Mouse (Mus musculus): ENCODE results near the gene Comt. TPM values are rescaled to one million over a fixed set of nuclear protein-coding genes. Genes with fewer than 3 reads are reported as not detected.

The Comt gene
- polyA plus RNA-seq, 1 experiment from 2014 or later = 107 TPM

DNA sequence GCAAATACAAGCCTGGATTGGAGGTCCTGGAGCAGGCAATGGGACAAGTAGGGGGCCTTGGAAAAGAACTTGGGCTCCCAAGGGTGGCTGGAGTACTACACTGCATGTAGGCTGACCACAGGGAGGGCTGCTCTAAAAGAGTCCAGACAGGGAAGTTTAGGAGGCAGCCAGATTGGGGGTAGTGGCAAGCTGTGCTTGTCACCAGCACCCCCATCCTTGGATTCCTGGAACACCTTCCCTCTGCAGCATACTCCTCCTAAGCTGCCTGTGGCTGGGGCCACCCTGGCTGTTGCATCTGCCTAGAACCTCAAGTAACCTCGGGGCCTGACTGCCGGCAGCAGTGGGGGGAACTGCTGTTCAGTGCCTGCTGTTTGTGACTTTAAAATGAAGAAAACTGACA is 20.8 kb downstream of the Comt start:
- Histone ChIP-seq H3K9me3 (no peaks in the 10 kb centered on the region), H3K4me2 (no peak overlapping the region), H3K27me3 (replicated peaks) (no peaks in the 10 kb centered on the region), H3K27ac (peak overlapping the region; percentile 30; the same call in 1 of the 2 replicates), H3K4me1 (peaks cover 17% of the 10 kb centered on the region), H3K9ac (no peak overlapping the region), H3K4me3 (no peak overlapping the region), H3K36me3 (replicated peaks) (peaks cover 36% of the 10 kb centered on the region)
- no peak for ATAC-seq (replicated peaks)
- WGBS = 56% methylated on average over 2 of the region's 2 CpGs

- Histone ChIP-seq H3K27ac (peak overlapping the region; percentile 30; the same call in 1 of the 2 replicates), H3K4me3 (no peak overlapping the region), H3K9me3 (no peaks in the 10 kb centered on the region), H3K4me1 (peaks cover 21% of the 10 kb centered on the region), H3K9ac (no peak overlapping the region; the same call in 1 of the 2 replicates), H3K36me3 (replicated peaks) (peaks cover 36% of the 10 kb centered on the region), H3K27me3 (replicated peaks) (no peaks in the 10 kb centered on the region), H3K4me2 (no peak overlapping the region)
- ATAC-seq (replicated peaks) = no peak
- WGBS = 84% methylated on average over 13 of the region's 13 CpGs
Observed at GRCm38 (mm10) chr16:18405091-18405854, 21.4 kb downstream of the Comt start.

DNA sequence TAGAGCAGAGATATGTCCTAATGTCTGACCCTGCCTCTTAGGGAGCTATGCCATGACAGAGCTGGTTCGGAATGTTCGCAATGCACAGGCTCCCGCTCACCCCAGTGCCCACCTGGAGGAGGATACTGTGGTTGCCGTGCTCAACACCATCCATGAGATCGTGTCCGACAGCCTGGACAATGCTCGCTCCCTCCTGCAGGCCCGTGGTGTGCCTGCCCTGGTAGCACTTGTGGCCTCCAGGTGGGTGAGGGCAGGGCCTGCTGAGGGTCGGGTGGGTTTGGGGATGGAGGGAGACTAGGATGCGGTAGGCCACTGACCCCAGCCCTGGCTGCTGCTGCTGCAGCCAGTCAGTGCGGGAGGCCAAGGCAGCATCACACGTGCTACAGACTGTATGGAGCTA is 23.4 kb downstream of the Comt start:
- no peaks in the 10 kb centered on the region for H3K27me3 ChIP-seq (replicated peaks)
- H3K4me3 ChIP-seq = no peak overlapping the region
- peaks cover 41% of the 10 kb centered on the region for H3K36me3 ChIP-seq (replicated peaks)
- no peak overlapping the region for H3K27ac ChIP-seq
- no peak for ATAC-seq (replicated peaks)
- H3K4me2 ChIP-seq = no peak overlapping the region
- no peak overlapping the region for H3K9ac ChIP-seq
- 92% methylated on average over 12 of the region's 12 CpGs for WGBS
- H3K9me3 ChIP-seq = no peaks in the 10 kb centered on the region
- H3K4me1 ChIP-seq = peaks cover 32% of the 10 kb centered on the region

- no peak overlapping the region for H3K4me3 ChIP-seq
- H3K27ac ChIP-seq = peak overlapping the region; percentile 72
- WGBS = 6% methylated on average over 7 of the region's 7 CpGs
- H3K9me3 ChIP-seq = no peaks in the 10 kb centered on the region
- no peak overlapping the region for H3K4me2 ChIP-seq
- H3K36me3 ChIP-seq (replicated peaks) = peaks cover 47% of the 10 kb centered on the region
- H3K9ac ChIP-seq = no peak overlapping the region
- no peaks in the 10 kb centered on the region for H3K27me3 ChIP-seq (replicated peaks)
- peaks cover 41% of the 10 kb centered on the region for H3K4me1 ChIP-seq
- ATAC-seq (replicated peaks) = peak; percentile 82
Observed at GRCm38 (mm10) chr16:18400472-18401216, 26.0 kb downstream of the Comt start.

DNA sequence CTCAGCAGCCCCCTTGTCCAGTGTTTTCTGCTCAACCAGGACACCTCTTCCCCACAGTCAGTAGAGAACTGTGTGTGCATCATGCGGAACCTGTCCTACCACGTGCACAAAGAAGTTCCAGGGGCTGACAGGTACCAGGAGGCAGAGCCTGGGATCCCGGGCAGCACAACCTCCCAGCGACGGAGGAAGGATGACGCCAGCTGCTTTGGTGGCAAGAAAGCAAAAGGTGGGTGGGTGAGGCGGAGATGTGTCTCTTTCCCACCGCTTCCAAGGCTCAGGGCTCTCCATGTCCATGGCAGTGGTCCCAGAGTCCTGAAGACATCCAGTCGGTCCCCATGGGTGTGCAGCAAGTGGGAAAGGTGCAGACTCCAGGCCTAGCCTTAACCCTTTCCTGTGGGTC is 26.6 kb downstream of the Comt start:
- no peak overlapping the region for H3K4me3 ChIP-seq
- H3K4me1 ChIP-seq = peaks cover 46% of the 10 kb centered on the region
- no peak overlapping the region for H3K4me2 ChIP-seq
- no peak for ATAC-seq (replicated peaks)
- peak overlapping the region; percentile 72 for H3K27ac ChIP-seq
- no peaks in the 10 kb centered on the region for H3K27me3 ChIP-seq (replicated peaks)
- peaks cover 41% of the 10 kb centered on the region for H3K36me3 ChIP-seq (replicated peaks)
- 50% methylated on average over 9 of the region's 9 CpGs for WGBS
- no peaks in the 10 kb centered on the region for H3K9me3 ChIP-seq
- H3K9ac ChIP-seq = no peak overlapping the region

DNA sequence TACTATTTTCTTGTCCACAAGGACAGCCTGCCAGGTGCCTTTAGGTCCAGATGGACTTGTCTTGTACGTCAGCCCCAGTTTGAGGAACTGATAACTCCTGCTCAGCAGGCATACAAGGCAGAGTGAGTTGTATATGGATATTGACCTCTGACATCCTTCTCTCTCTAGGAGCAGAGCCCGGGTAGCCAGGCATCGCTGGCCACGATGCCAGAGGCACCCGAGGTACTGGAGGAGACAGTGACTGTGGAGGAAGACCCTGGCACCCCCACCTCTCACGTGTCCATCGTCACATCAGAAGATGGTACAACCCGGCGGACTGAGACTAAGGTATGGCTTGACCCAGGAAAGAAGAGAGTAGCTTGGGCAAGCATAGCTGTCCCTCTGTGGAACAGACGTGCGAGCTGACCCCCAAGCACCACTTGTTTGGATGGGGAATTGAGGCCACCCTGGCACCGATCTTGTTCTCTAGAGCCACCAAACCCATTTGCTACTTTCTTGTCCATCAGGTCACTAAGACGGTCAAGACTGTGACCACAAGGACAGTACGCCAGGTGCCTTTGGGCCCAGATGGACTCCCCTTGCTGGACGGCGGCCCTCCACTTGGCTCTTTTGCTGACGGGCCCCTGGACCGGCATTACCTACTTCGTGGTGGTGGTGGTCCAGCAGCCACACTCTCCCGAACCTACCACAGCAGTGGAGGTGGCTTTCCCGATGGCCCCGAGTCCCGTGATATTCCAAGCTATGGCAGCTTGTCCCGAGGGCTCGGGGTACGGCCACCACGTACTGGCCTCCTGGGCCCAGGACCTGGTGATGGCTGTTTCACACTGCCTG is 29.6 kb downstream of the Comt start:
- H3K27ac ChIP-seq = 0 out of 2 replicates have a peak overlapping the region, but pooled peaks have one; percentile 71
- no peaks in the 10 kb centered on the region for H3K27me3 ChIP-seq (replicated peaks)
- H3K36me3 ChIP-seq (replicated peaks) = peaks cover 20% of the 10 kb centered on the region
- WGBS = 96% methylated on average over 27 of the region's 27 CpGs
- no peak overlapping the region for H3K4me2 ChIP-seq
- no peaks in the 10 kb centered on the region for H3K9me3 ChIP-seq
- H3K4me3 ChIP-seq = no peak overlapping the region
- no peak overlapping the region for H3K9ac ChIP-seq
- ATAC-seq (replicated peaks) = no peak
- peaks cover 74% of the 10 kb centered on the region for H3K4me1 ChIP-seq

DNA sequence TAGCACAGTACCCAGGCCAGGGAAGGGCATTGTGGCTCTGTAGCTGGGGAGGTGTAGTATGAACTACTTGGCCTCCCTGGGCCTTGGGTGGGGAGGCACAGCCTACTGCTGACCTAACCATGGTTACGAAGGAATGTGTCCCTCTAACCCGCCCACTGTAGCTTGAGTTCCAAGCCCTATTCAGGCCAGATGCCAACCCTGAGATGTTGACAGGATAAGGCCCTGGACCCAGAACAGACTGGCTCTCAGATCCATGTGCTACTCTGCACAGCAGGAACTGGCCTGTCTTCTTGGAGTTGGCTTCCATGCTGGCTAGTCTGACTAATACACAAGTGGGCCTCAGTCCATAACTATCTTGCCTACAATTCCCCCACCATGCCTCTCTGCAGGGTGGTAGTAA is 30.5 kb downstream of the Comt start:
- H3K4me3 ChIP-seq = no peak overlapping the region
- H3K9me3 ChIP-seq = no peaks in the 10 kb centered on the region
- H3K27me3 ChIP-seq (replicated peaks) = no peaks in the 10 kb centered on the region
- WGBS = 54% methylated on average over 2 of the region's 2 CpGs
- H3K27ac ChIP-seq = peak overlapping the region; percentile 71
- no peak overlapping the region for H3K4me2 ChIP-seq
- H3K9ac ChIP-seq = no peak overlapping the region
- peaks cover 67% of the 10 kb centered on the region for H3K4me1 ChIP-seq
- H3K36me3 ChIP-seq (replicated peaks) = peaks cover 17% of the 10 kb centered on the region
- ATAC-seq (replicated peaks) = no peak

GRCm38 (mm10) chr16:18395620-18396036 is 31.0 kb downstream of the Comt start:
- peaks cover 61% of the 10 kb centered on the region for H3K4me1 ChIP-seq
- H3K27ac ChIP-seq = peak overlapping the region; percentile 71
- 7% methylated on average over 6 of the region's 7 CpGs for WGBS

GRCm38 (mm10) chr16:18394777-18395619 is 31.7 kb downstream of the Comt start:
- H3K9ac ChIP-seq = no peak overlapping the region; the same call in 1 of the 2 replicates
- H3K4me2 ChIP-seq = peak overlapping the region; percentile 27
- ATAC-seq (replicated peaks) = no peak
- no peak overlapping the region for H3K4me3 ChIP-seq
- 11% methylated on average over 11 of the region's 11 CpGs for WGBS
- no peaks in the 10 kb centered on the region for H3K27me3 ChIP-seq (replicated peaks)
- H3K9me3 ChIP-seq = no peaks in the 10 kb centered on the region
- H3K4me1 ChIP-seq = peaks cover 55% of the 10 kb centered on the region
- H3K36me3 ChIP-seq (replicated peaks) = peaks cover 17% of the 10 kb centered on the region
- peak overlapping the region; percentile 62 for H3K27ac ChIP-seq

More at GRCm38 (mm10) chr16:18395620-18396036, 31.0 kb downstream of the Comt start:
- Histone ChIP-seq H3K9ac (no peak overlapping the region), H3K36me3 (replicated peaks) (peaks cover 17% of the 10 kb centered on the region), H3K4me3 (no peak overlapping the region), H3K9me3 (no peaks in the 10 kb centered on the region), H3K4me2 (peak overlapping the region; percentile 27; the same call in 1 of the 2 replicates), H3K27me3 (replicated peaks) (no peaks in the 10 kb centered on the region)
- ATAC-seq (replicated peaks) = no peak

DNA sequence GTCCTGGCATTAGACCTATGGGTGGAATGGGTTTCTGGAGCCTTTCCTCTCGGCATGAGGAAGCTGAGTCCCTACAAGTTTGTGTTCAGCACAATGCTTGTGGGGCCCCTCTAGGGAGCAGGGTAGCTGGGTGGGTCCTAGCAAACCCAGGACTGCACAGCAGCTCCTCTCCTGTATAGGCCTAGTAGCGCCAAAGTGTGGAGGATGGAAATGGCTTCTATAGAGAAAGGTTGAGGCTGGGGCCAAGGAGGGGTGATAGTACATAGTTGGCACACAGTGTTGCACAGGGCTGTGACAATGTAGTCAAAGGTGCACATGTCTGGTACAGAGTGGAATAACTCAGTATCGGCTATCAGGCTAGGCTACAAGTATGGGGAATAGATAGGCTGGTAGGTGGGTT is 32.6 kb downstream of the Comt start:
- 53% methylated on average over 3 of the region's 3 CpGs for WGBS

DNA sequence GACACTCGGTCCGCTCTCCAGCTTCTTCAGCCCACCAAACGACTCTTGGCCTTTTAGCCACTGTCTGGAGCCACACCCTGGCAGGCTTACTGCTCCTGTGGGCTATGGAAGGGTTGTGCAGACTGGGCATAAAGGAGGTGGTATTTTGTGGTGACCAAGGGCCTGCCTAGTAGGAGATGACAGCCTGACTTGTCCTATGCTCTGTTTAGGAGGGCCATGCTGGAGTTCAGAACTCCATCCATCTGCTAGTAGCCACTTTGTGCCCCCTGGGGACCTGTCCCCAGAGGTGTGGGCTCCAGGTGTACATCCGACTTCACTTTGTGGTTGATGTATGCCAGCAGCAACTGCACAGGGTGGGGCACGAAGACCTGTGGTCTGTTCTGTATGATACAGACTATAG is 33.1 kb downstream of the Comt start:
- H3K9ac ChIP-seq = peak overlapping the region; percentile 70; the same call in 1 of the 2 replicates
- H3K9me3 ChIP-seq = no peaks in the 10 kb centered on the region
- H3K27me3 ChIP-seq (replicated peaks) = no peaks in the 10 kb centered on the region
- H3K4me3 ChIP-seq = peak overlapping the region; percentile 65
- H3K27ac ChIP-seq = peak overlapping the region; percentile 86
- 43% methylated on average over 5 of the region's 5 CpGs for WGBS
- peak overlapping the region; percentile 70 for H3K4me2 ChIP-seq
- H3K4me1 ChIP-seq = peaks cover 54% of the 10 kb centered on the region
- peaks cover 14% of the 10 kb centered on the region for H3K36me3 ChIP-seq (replicated peaks)
- ATAC-seq (replicated peaks) = peak; percentile 4; the same call in 1 of the 2 replicates

More for the DNA sequence above, 32.6 kb downstream of the Comt start:
- H3K4me1 ChIP-seq = peaks cover 49% of the 10 kb centered on the region
- H3K9ac ChIP-seq = no peak overlapping the region
- H3K27ac ChIP-seq = peak overlapping the region; percentile 86
- H3K27me3 ChIP-seq (replicated peaks) = no peaks in the 10 kb centered on the region
- ATAC-seq (replicated peaks) = no peak
- H3K9me3 ChIP-seq = no peaks in the 10 kb centered on the region
- peak overlapping the region; percentile 65 for H3K4me3 ChIP-seq
- peaks cover 14% of the 10 kb centered on the region for H3K36me3 ChIP-seq (replicated peaks)
- peak overlapping the region; percentile 70 for H3K4me2 ChIP-seq
